Mouse (Mus musculus) bone marrow, adult 2 months (tissue): Measurements from ENCODE around the gene Larp1.
"Not testable (repeated sequence)": the region's sequence is repeated elsewhere in the genome, so short reads cannot be mapped to it uniquely, and the experiment has no call there.

Experiments used
- CTCF ChIP-seq: fragments of 200-500 bp; IDR thresholded peaks from 2 replicates; pipeline ENCODE4 v1.5.1; 2011; ENCODE audit warnings: low read length, control low read depth; ENCODE audit not compliant: control insufficient read depth, insufficient read depth
- POLR2A ChIP-seq: fragments of 200-500 bp; IDR thresholded peaks from 2 replicates; pipeline ENCODE4 v1.6.1; 2011; ENCODE audit warnings: low read depth, mild to moderate bottlenecking, control low read depth, low read length, borderline replicate concordance; ENCODE audit not compliant: control insufficient read depth

- TF ChIP-seq CTCF, POLR2A: not testable (repeated sequence)
Measured at GRCm38 (mm10) chr11:58061218-58061617, 52.4 kb downstream of the Larp1 start.
